Mouse (Mus musculus): ENCODE results near the gene Wnt2b. TPM values are rescaled to one million over a fixed set of nuclear protein-coding genes. Genes with fewer than 3 reads are reported as not detected.

Gene Wnt2b
- total and polyA plus RNA-seq, 3 experiments = 0.16 TPM; not detected in 2

GRCm38 (mm10) chr3:104991703-104992102 is 30.0 kb upstream of the Wnt2b start:
- TF ChIP-seq TCF12 (IDR thresholded peaks at IDR 0.05; ENCODE audit: low read depth, low read length) = no peak
- TF ChIP-seq JUND (conservative IDR thresholded peaks at IDR 0.05; ENCODE audit: low read depth, low read length) = no peak
- no peak for TF ChIP-seq ZNF384 (IDR thresholded peaks at IDR 0.05; ENCODE audit: low read depth, low read length)
- TF ChIP-seq CHD2 (IDR thresholded peaks at IDR 0.05; ENCODE audit: low read length) = no peak
- TF ChIP-seq POLR2A (IDR thresholded peaks at IDR 0.05; ENCODE audit: low read depth, low read length) = no peak
- no peak for TF ChIP-seq MAZ (IDR thresholded peaks at IDR 0.05; ENCODE audit: low read depth, low read length)
- TF ChIP-seq POLR2AphosphoS2 (IDR thresholded peaks at IDR 0.05; ENCODE audit: low read depth, low read length) = no peak
- peak overlapping the region; percentile 54; the same call in 1 of the 2 replicates for H3K4me2 ChIP-seq (ENCODE audit: insufficient read depth, low read depth, poor library complexity, severe bottlenecking)
- no peak overlapping the region for H3K27ac ChIP-seq (ENCODE audit: insufficient read depth, low read depth)
- dilution Hi-C loops (cut with MboI; ENCODE audit: extremely low pct_ligation_motif_present, extremely low pct_unique_long_range_greater_than_20kb, low sequenced_read_pairs) = no loop called here
- no peaks in the 10 kb centered on the region for H3K36me3 ChIP-seq (replicated peaks in 1 of 2; ENCODE audit: control insufficient read depth in 1 of 2, insufficient read depth in 1 of 2, low read length in 1 of 2)
- no peaks in the 10 kb centered on the region for H3K79me2 ChIP-seq (replicated peaks; ENCODE audit: control insufficient read depth, extremely low read depth, insufficient read depth, poor library complexity, severe bottlenecking)
- DNase-seq (ENCODE audit: extremely low read depth) = no peak
- H3K4me1 ChIP-seq (ENCODE audit: control insufficient read depth in 1 of 2, insufficient read depth in 2 of 2) = peaks cover 0 to 3% of the 10 kb centered on the region in 2 experiments; a peak in 1 of 4 replicates
- no peaks in the 10 kb centered on the region for H3K27me3 ChIP-seq (replicated peaks)
- no peaks in the 10 kb centered on the region for H3K9me3 ChIP-seq (replicated peaks; ENCODE audit: low read length)
- no peak overlapping the region for H3K4me3 ChIP-seq (replicated peaks in 1 of 3; ENCODE audit: low read depth in 2 of 3, low read length in 2 of 3, poor library complexity in 1 of 3)
- H3K9ac ChIP-seq (ENCODE audit: insufficient read depth, low read depth) = no peak overlapping the region
- in situ Hi-C loops (cut with MboI; ENCODE audit: low pct_ligation_motif_present, low pct_unique_long_range_greater_than_20kb, low sequenced_read_pairs) = loop anchor here (5.0 kb wide), 1 partner anchor 51 kb away; no protein-coding TSS in a partner anchor

- Histone ChIP-seq H3K4me2 (ENCODE audit: insufficient read depth, low read depth, poor library complexity, severe bottlenecking) (no peak overlapping the region), H3K4me3 (replicated peaks in 1 of 3; ENCODE audit: low read depth in 2 of 3, low read length in 2 of 3, poor library complexity in 1 of 3) (no peak overlapping the region), H3K36me3 (replicated peaks in 1 of 2; ENCODE audit: control insufficient read depth in 1 of 2, insufficient read depth in 1 of 2, low read length in 1 of 2) (no peaks in the 10 kb centered on the region), H3K27ac (ENCODE audit: insufficient read depth, low read depth) (no peak overlapping the region), H3K27me3 (replicated peaks) (no peaks in the 10 kb centered on the region), H3K4me1 (ENCODE audit: control insufficient read depth in 1 of 2, insufficient read depth in 2 of 2) (peaks cover 0 to 1% of the 10 kb centered on the region in 2 experiments; a peak in 1 of 4 replicates), H3K9ac (ENCODE audit: insufficient read depth, low read depth) (no peak overlapping the region), H3K9me3 (replicated peaks; ENCODE audit: low read length) (no peaks in the 10 kb centered on the region), H3K79me2 (replicated peaks; ENCODE audit: control insufficient read depth, extremely low read depth, insufficient read depth, poor library complexity, severe bottlenecking) (no peaks in the 10 kb centered on the region)
- dilution Hi-C loops (cut with MboI; ENCODE audit: extremely low pct_ligation_motif_present, extremely low pct_unique_long_range_greater_than_20kb, low sequenced_read_pairs) = no loop called here
- no peak for DNase-seq (ENCODE audit: extremely low read depth)
- TF ChIP-seq POLR2A (IDR thresholded peaks at IDR 0.05; ENCODE audit: low read depth, low read length) = no peak
- TF ChIP-seq MXI1 (IDR thresholded peaks at IDR 0.05; ENCODE audit: low read depth, low read length) = no peak
- no peak for TF ChIP-seq EP300 (IDR thresholded peaks at IDR 0.05; ENCODE audit: low read length)
- TF ChIP-seq TBP (conservative IDR thresholded peaks at IDR 0.05; ENCODE audit: low read depth, low read length) = no peak
- no peak for TF ChIP-seq GABPA (IDR thresholded peaks at IDR 0.05; ENCODE audit: insufficient replicate concordance, low read depth, low read length)
- no peak for TF ChIP-seq KAT2A (IDR thresholded peaks at IDR 0.05; ENCODE audit: insufficient replicate concordance, low read length)
- TF ChIP-seq JUN (IDR thresholded peaks at IDR 0.05; ENCODE audit: insufficient read depth, low read depth, low read length) = no peak
- no peak for TF ChIP-seq TCF12 (IDR thresholded peaks at IDR 0.05; ENCODE audit: low read depth, low read length)
- no peak for TF ChIP-seq MYC (IDR thresholded peaks at IDR 0.05; ENCODE audit: low read depth, low read length)
- TF ChIP-seq ETS1 (conservative IDR thresholded peaks at IDR 0.05; ENCODE audit: low read depth, low read length) = no peak
- no peak for TF ChIP-seq ZMIZ1 (IDR thresholded peaks at IDR 0.05; ENCODE audit: low read depth, low read length)
- no peak for TF ChIP-seq SMC3 (IDR thresholded peaks at IDR 0.05; ENCODE audit: low read depth, low read length)
- no peak for TF ChIP-seq ELF1 (IDR thresholded peaks at IDR 0.05; ENCODE audit: low read depth, low read length)
- no peak for TF ChIP-seq MAFK (IDR thresholded peaks at IDR 0.05; ENCODE audit: insufficient replicate concordance, low read length)
- no peak for TF ChIP-seq IRF4 (IDR thresholded peaks at IDR 0.05; ENCODE audit: low read depth, low read length)
- TF ChIP-seq JUND (conservative IDR thresholded peaks at IDR 0.05; ENCODE audit: low read depth, low read length) = no peak
- no peak for TF ChIP-seq ZKSCAN1 (IDR thresholded peaks at IDR 0.05; ENCODE audit: borderline replicate concordance, low read depth, low read length)
- in situ Hi-C loops (cut with MboI; ENCODE audit: low pct_ligation_motif_present, low pct_unique_long_range_greater_than_20kb, low sequenced_read_pairs) = loop anchor here (10.0 kb wide), 1 partner anchor 273 kb away; no protein-coding TSS in a partner anchor
Observed at GRCm38 (mm10) chr3:104987884-104988283, 26.2 kb upstream of the Wnt2b start.

All from CH12.LX (cell line).